Mouse (Mus musculus) brain, embryonic 14.5 days (tissue): ENCODE results near the gene Onecut1.

Experiments used
- CTCF ChIP-seq: fragments of 200-500 bp; IDR thresholded peaks from 2 replicates; pipeline ENCODE4 v1.5.1; 2012; ENCODE audit warnings: inconsistent platforms, mild to moderate bottlenecking, moderate library complexity, borderline replicate concordance; ENCODE audit not compliant: insufficient read depth, insufficient read length; ENCODE audit errors: extremely low read depth
- POLR2A ChIP-seq: fragments of 200-500 bp; IDR thresholded peaks from 2 replicates; pipeline ENCODE4 v1.6.1; 2012; ENCODE audit warnings: mild to moderate bottlenecking, inconsistent platforms, borderline replicate concordance; ENCODE audit not compliant: poor library complexity, insufficient read depth, insufficient read length, severe bottlenecking; ENCODE audit errors: extremely low read depth

GRCm38 (mm10) chr9:74925220-74925769 lies 63.6 kb downstream of the Onecut1 start:
- no peak for TF ChIP-seq CTCF
- TF ChIP-seq POLR2A, result no peak
